Mouse (Mus musculus) limb, embryonic 13.5 days (tissue): ENCODE results near the gene Pecam1. TPM values are rescaled to one million over a fixed set of nuclear protein-coding genes. Genes with fewer than 3 reads are reported as not detected.
A peak's percentile ranks its signal among the peaks of the same experiment; 100 is the strongest.

Experiments
- ATAC-seq: fragments of 200-750 bp; cut with Nextera tagmentation; 2 replicates; pipeline ENCODE4 v1.8.0; 2017; ENCODE audit warnings: low read depth, moderate number of reproducible peaks, moderate TSS enrichment; ENCODE audit not compliant: low FRiP score
- H3K27ac ChIP-seq: fragments of 300-500 bp; sonication (generic); 2 replicates; pipeline ENCODE4 v1.5.1; 2015; ENCODE audit warnings: inconsistent platforms, mild to moderate bottlenecking, moderate library complexity
- H3K27me3 ChIP-seq: fragments of 300-500 bp; sonication (generic); 2 replicates; pipeline ENCODE4 v1.6.1; 2015; ENCODE audit warnings: mild to moderate bottlenecking, inconsistent platforms
- H3K36me3 ChIP-seq: fragments of 300-500 bp; sonication (generic); 2 replicates; pipeline ENCODE4 v1.6.1; 2015; ENCODE audit warnings: inconsistent platforms, mild to moderate bottlenecking, moderate library complexity
- H3K4me1 ChIP-seq: fragments of 300-500 bp; sonication (generic); 2 replicates; pipeline ENCODE4 v1.6.1; 2015; ENCODE audit warnings: inconsistent platforms
- H3K4me2 ChIP-seq: fragments of 300-500 bp; sonication (generic); replicated peaks from 2 replicates; pipeline ENCODE4 v1.6.1; 2015; ENCODE audit warnings: inconsistent platforms, mild to moderate bottlenecking, moderate library complexity
- H3K4me3 ChIP-seq: fragments of 300-500 bp; sonication (generic); 2 replicates; pipeline ENCODE4 v1.5.1; 2015; ENCODE audit warnings: moderate library complexity, mild to moderate bottlenecking, inconsistent platforms
- H3K9ac ChIP-seq: fragments of 300-500 bp; sonication (generic); 2 replicates; pipeline ENCODE4 v1.6.1; 2015; ENCODE audit warnings: mild to moderate bottlenecking, inconsistent platforms
- H3K9me3 ChIP-seq: fragments of 300-500 bp; sonication (generic); 2 replicates; pipeline ENCODE4 v1.6.1; 2016; ENCODE audit warnings: inconsistent platforms
- WGBS: fragments of 180-500 bp; shearing (Covaris S2); methylation state at CpG from one replicate; pipeline ENCODE4 v1.1.7; 2015; 5-methylcytosine and 5-hydroxymethylcytosine counted together
- polyA plus RNA-seq: library from polyadenylated mRNA; unstranded; fragments of >200 nt; fragmentation: Nextera tagmentation; extraction: Ambion mirVana; gene quantifications from 2 replicates; pipeline ENCODE4 v1.2.1, GENCODE M21; 2015

Pecam1 gene
- polyA plus RNA-seq, 1 experiment from 2014 or later, result 36.8 TPM

- Histone ChIP-seq H3K27ac (no peak overlapping the region), H3K4me3 (no peak overlapping the region), H3K9me3 (no peaks in the 10 kb centered on the region), H3K27me3 (no peaks in the 10 kb centered on the region), H3K4me1 (peaks cover 13% of the 10 kb centered on the region), H3K36me3 (no peaks in the 10 kb centered on the region), H3K9ac (no peak overlapping the region), H3K4me2 (no peak overlapping the region)
- ATAC-seq, result no peak
- 47% methylated on average over 8 of the region's 8 CpGs for WGBS
These were observed 81.1 kb downstream of the Pecam1 start for GRCm38 (mm10) chr11:106669102-106669872.

GRCm38 (mm10) chr11:106668336-106668735 lies 82.1 kb downstream of the Pecam1 start:
- Histone ChIP-seq H3K36me3 (no peaks in the 10 kb centered on the region), H3K4me3 (no peak overlapping the region), H3K27ac (no peak overlapping the region), H3K4me2 (no peak overlapping the region), H3K4me1 (peaks cover 4% of the 10 kb centered on the region; the same call in 1 of the 2 replicates), H3K9ac (no peak overlapping the region), H3K9me3 (no peaks in the 10 kb centered on the region), H3K27me3 (no peaks in the 10 kb centered on the region)
- no peak for ATAC-seq
- 75% methylated on average over 7 of the region's 7 CpGs for WGBS

- Histone ChIP-seq H3K9me3 (no peaks in the 10 kb centered on the region), H3K27ac (no peak overlapping the region), H3K4me1 (peaks cover 4% of the 10 kb centered on the region; the same call in 1 of the 2 replicates), H3K9ac (no peak overlapping the region), H3K27me3 (no peaks in the 10 kb centered on the region), H3K36me3 (no peaks in the 10 kb centered on the region), H3K4me3 (no peak overlapping the region), H3K4me2 (no peak overlapping the region)
- no peak for ATAC-seq
- WGBS, result 87% methylated on average over 11 of the region's 11 CpGs
These were observed 82.6 kb downstream of the Pecam1 start for GRCm38 (mm10) chr11:106667855-106668254.

GRCm38 (mm10) chr11:106666470-106667107 lies 83.8 kb downstream of the Pecam1 start:
- peaks cover 4% of the 10 kb centered on the region; the same call in 1 of the 2 replicates for H3K4me1 ChIP-seq
- no peak overlapping the region for H3K9ac ChIP-seq
- no peaks in the 10 kb centered on the region for H3K36me3 ChIP-seq
- no peak overlapping the region for H3K27ac ChIP-seq
- no peaks in the 10 kb centered on the region for H3K27me3 ChIP-seq
- H3K9me3 ChIP-seq, result no peaks in the 10 kb centered on the region
- H3K4me2 ChIP-seq, result no peak overlapping the region
- H3K4me3 ChIP-seq, result no peak overlapping the region
- 84% methylated on average over 14 of the region's 14 CpGs for WGBS
- no peak for ATAC-seq

- WGBS, result 86% methylated on average over 2 of the region's 2 CpGs
- H3K9ac ChIP-seq, result no peak overlapping the region
- H3K36me3 ChIP-seq, result no peaks in the 10 kb centered on the region
- H3K9me3 ChIP-seq, result no peaks in the 10 kb centered on the region
- no peaks in the 10 kb centered on the region for H3K27me3 ChIP-seq
- H3K27ac ChIP-seq, result no peak overlapping the region
- no peak overlapping the region for H3K4me2 ChIP-seq
- ATAC-seq, result no peak
- H3K4me1 ChIP-seq, result peaks cover 4% of the 10 kb centered on the region; the same call in 1 of the 2 replicates
- H3K4me3 ChIP-seq, result no peak overlapping the region
These were observed 84.6 kb downstream of the Pecam1 start for GRCm38 (mm10) chr11:106665841-106666240.

GRCm38 (mm10) chr11:106665328-106665727 lies 85.1 kb downstream of the Pecam1 start:
- Histone ChIP-seq H3K27ac (no peak overlapping the region; the same call in 1 of the 2 replicates), H3K9me3 (no peaks in the 10 kb centered on the region), H3K9ac (no peak overlapping the region), H3K4me1 (peaks cover 9% of the 10 kb centered on the region), H3K4me3 (no peak overlapping the region), H3K27me3 (no peaks in the 10 kb centered on the region), H3K36me3 (no peaks in the 10 kb centered on the region), H3K4me2 (no peak overlapping the region)
- 86% methylated on average over 4 of the region's 4 CpGs for WGBS
- no peak for ATAC-seq

GRCm38 (mm10) chr11:106664691-106665090 lies 85.7 kb downstream of the Pecam1 start:
- Histone ChIP-seq H3K27ac (no peak overlapping the region), H3K4me2 (no peak overlapping the region), H3K9me3 (no peaks in the 10 kb centered on the region), H3K36me3 (no peaks in the 10 kb centered on the region), H3K4me1 (peaks cover 14% of the 10 kb centered on the region), H3K4me3 (no peak overlapping the region), H3K27me3 (no peaks in the 10 kb centered on the region), H3K9ac (no peak overlapping the region)
- ATAC-seq, result no peak
- 84% methylated on average over 8 of the region's 8 CpGs for WGBS

- Histone ChIP-seq H3K4me3 (no peak overlapping the region), H3K27me3 (no peaks in the 10 kb centered on the region), H3K27ac (no peak overlapping the region), H3K4me2 (no peak overlapping the region), H3K9ac (no peak overlapping the region), H3K4me1 (peaks cover 18% of the 10 kb centered on the region), H3K36me3 (no peaks in the 10 kb centered on the region), H3K9me3 (no peaks in the 10 kb centered on the region)
- 66% methylated on average over 6 of the region's 6 CpGs for WGBS
- no peak for ATAC-seq
These were observed 86.6 kb downstream of the Pecam1 start for GRCm38 (mm10) chr11:106663838-106664237.

- no peaks in the 10 kb centered on the region for H3K27me3 ChIP-seq
- no peaks in the 10 kb centered on the region for H3K36me3 ChIP-seq
- H3K4me2 ChIP-seq, result no peak overlapping the region
- 86% methylated on average over 10 of the region's 11 CpGs for WGBS
- ATAC-seq, result no peak
- H3K9me3 ChIP-seq, result no peaks in the 10 kb centered on the region
- H3K27ac ChIP-seq, result no peak overlapping the region
- H3K4me3 ChIP-seq, result no peak overlapping the region
- no peak overlapping the region for H3K9ac ChIP-seq
- peaks cover 28% of the 10 kb centered on the region for H3K4me1 ChIP-seq
These were observed 87.6 kb downstream of the Pecam1 start for GRCm38 (mm10) chr11:106662634-106663407.

GRCm38 (mm10) chr11:106660453-106661081 lies 89.9 kb downstream of the Pecam1 start:
- no peaks in the 10 kb centered on the region for H3K27me3 ChIP-seq
- H3K4me2 ChIP-seq, result no peak overlapping the region
- peak overlapping the region; percentile 45 for H3K27ac ChIP-seq
- ATAC-seq, result no peak
- H3K4me1 ChIP-seq, result peaks cover 34% of the 10 kb centered on the region
- no peaks in the 10 kb centered on the region for H3K36me3 ChIP-seq
- no peaks in the 10 kb centered on the region for H3K9me3 ChIP-seq
- no peak overlapping the region for H3K4me3 ChIP-seq
- H3K9ac ChIP-seq, result no peak overlapping the region
- WGBS, result 79% methylated on average over 13 of the region's 13 CpGs

GRCm38 (mm10) chr11:106659598-106660295 lies 90.7 kb downstream of the Pecam1 start:
- Histone ChIP-seq H3K36me3 (no peaks in the 10 kb centered on the region), H3K4me2 (no peak overlapping the region), H3K9ac (no peak overlapping the region), H3K9me3 (no peaks in the 10 kb centered on the region), H3K4me3 (no peak overlapping the region), H3K27me3 (no peaks in the 10 kb centered on the region), H3K27ac (peak overlapping the region; percentile 58), H3K4me1 (peaks cover 34% of the 10 kb centered on the region)
- 48% methylated on average over 15 of the region's 15 CpGs for WGBS
- ATAC-seq, result no peak
